ENCODE assay signal across 8 mouse cellular contexts in the genomic region with DNA sequence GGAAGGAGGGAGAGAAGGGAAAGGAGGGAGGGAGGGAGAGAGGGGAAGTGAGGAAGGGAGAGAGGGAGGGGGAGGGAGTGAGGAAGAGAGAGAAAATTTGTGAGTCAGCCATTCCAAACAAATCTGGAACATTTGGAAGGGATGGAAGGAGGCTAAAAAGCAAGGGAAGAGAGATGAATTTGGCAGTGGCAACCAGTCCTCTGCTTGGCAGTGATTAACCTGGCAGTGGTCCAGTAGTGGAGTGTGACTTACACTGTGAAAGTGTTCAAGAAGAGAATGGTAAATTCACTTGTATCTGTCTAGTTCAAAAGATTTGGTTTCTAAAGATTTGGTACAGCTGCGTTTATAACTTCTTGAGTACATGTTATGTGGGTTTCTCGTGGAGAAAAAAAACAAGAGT.
A peak's percentile ranks its signal among the peaks of the same experiment; 100 is the strongest.
DNase-seq lines count a peak whose midpoint lies in the region; ATAC-seq lines count a peak whose summit lies in the region.

No protein-coding gene starts in this region.

- no peak for DNase-seq in heart, postnatal 25 days (ENCODE audit: low spot score)
- peak; percentile 15 for DNase-seq in adipocyte (ENCODE audit: low spot score)
- DNase-seq in frontal cortex, postnatal 25 days (ENCODE audit: low spot score in 2 of 2), result peak; percentile 5 to 19
- peak; percentile 60 for DNase-seq in left cerebral cortex, postnatal 4 days
- DNase-seq in c-Kit-positive CD71-positive TER-119-positive erythroid progenitor cells, embryonic 14.5 days (ENCODE audit: low spot score), result no peak
- no peak for DNase-seq in spleen, postnatal 14 days (ENCODE audit: low spot score in 2 of 2)
- DNase-seq in thymus, postnatal 14 days, result no peak

- H3K27ac ChIP-seq in heart, embryonic 15.5 days, result no peak overlapping the region

- ATAC-seq in heart, embryonic 15.5 days (replicated peaks; ENCODE audit: insufficient number of reproducible peaks, insufficient read depth, low FRiP score, low read depth), result 0 out of 2 replicates have a peak, but pooled peaks have one; percentile 35

- no peaks in the 10 kb centered on the region for H3K27me3 ChIP-seq in heart, embryonic 15.5 days

- H3K9ac ChIP-seq in heart, embryonic 15.5 days, result no peak overlapping the region

- H3K4me2 ChIP-seq in heart, embryonic 15.5 days, result no peak overlapping the region

- 49% methylated on average over 2 of the region's 2 CpGs for WGBS in heart, embryonic 15.5 days

- H3K9me3 ChIP-seq in heart, embryonic 15.5 days (replicated peaks), result no peaks in the 10 kb centered on the region

- H3K4me3 ChIP-seq in heart, embryonic 15.5 days, result no peak overlapping the region

- no peaks in the 10 kb centered on the region for H3K36me3 ChIP-seq in heart, embryonic 15.5 days

- intact Hi-C loops in heart, postnatal 25 days (cut with DNase I), result no loop called here
- intact Hi-C loops in left cerebral cortex, postnatal 4 days (cut with DNase I), result no loop called here

- no peaks in the 10 kb centered on the region for H3K4me1 ChIP-seq in heart, embryonic 15.5 days (replicated peaks)

Comparison
In these comparisons a context has a peak if more than half of its experiments do, and no peak if none do; other contexts are left out.
1. DNase-seq: peak in adipocyte (single experiment), frontal cortex, postnatal 25 days (2 of 2) and left cerebral cortex, postnatal 4 days (single experiment); none in heart, postnatal 25 days (single experiment), c-Kit-positive CD71-positive TER-119-positive erythroid progenitor cells, embryonic 14.5 days (single experiment), spleen, postnatal 14 days (0 of 2) and thymus, postnatal 14 days (single experiment).